Mouse (Mus musculus): Measurements from ENCODE around the gene Ap1m1. TPM values are rescaled to one million over a fixed set of nuclear protein-coding genes. Genes with fewer than 3 reads are reported as not detected.

Ap1m1 gene
- polyA plus RNA-seq, 1 experiment from 2014 or later: 197 TPM

GRCm38 (mm10) chr8:72218781-72219540 is 20.9 kb upstream of the Ap1m1 start:
- H3K4me1 ChIP-seq: peaks cover 11% of the 10 kb centered on the region
- peak overlapping the region; percentile 70 for H3K4me2 ChIP-seq (replicated peaks)
- H3K27ac ChIP-seq: no peak overlapping the region
- no peaks in the 10 kb centered on the region for H3K9me3 ChIP-seq (replicated peaks)
- H3K36me3 ChIP-seq: peaks cover 27% of the 10 kb centered on the region
- peak overlapping the region; percentile 82 for H3K4me3 ChIP-seq
- ATAC-seq (ENCODE audit: low FRiP score): peak; percentile 54
- 84% methylated on average over 10 of the region's 10 CpGs for WGBS
- peaks cover 10% of the 10 kb centered on the region; the same call in 1 of the 2 replicates for H3K27me3 ChIP-seq
- no peak overlapping the region for H3K9ac ChIP-seq

- peaks cover 11% of the 10 kb centered on the region for H3K4me1 ChIP-seq
- H3K9ac ChIP-seq: peak within 1 kb of the TSS; percentile 77
- peak within 1 kb of the TSS; percentile 70 for H3K4me2 ChIP-seq (replicated peaks)
- peak; percentile 96 for ATAC-seq (ENCODE audit: low FRiP score)
- no peaks in the 10 kb centered on the region for H3K9me3 ChIP-seq (replicated peaks)
- peaks cover 28% of the 10 kb centered on the region for H3K36me3 ChIP-seq
- peak within 1 kb of the TSS; percentile 77 for H3K27ac ChIP-seq
- WGBS: 13% methylated on average over 39 of the region's 39 CpGs
- H3K27me3 ChIP-seq: peaks cover 6% of the 10 kb centered on the region; the same call in 1 of the 2 replicates
- H3K4me3 ChIP-seq: peak within 1 kb of the TSS; percentile 82
Observed at GRCm38 (mm10) chr8:72219541-72220363, 20.1 kb upstream of the Ap1m1 start, which contains the start of gene Fam32a. Gene Fam32a, plus strand, starts transcription at chr8:72219730.

- 0 out of 2 replicates have a peak overlapping the region, but pooled peaks have one; percentile 77 for H3K9ac ChIP-seq
- 82% methylated on average over 4 of the region's 4 CpGs for WGBS
- H3K4me1 ChIP-seq: peaks cover 11% of the 10 kb centered on the region
Observed at GRCm38 (mm10) chr8:72220758-72221157, 19.1 kb upstream of the Ap1m1 start.

GRCm38 (mm10) chr8:72222656-72223055 is 17.2 kb upstream of the Ap1m1 start:
- no peak overlapping the region for H3K4me2 ChIP-seq (replicated peaks)
- WGBS: 91% methylated on average over 5 of the region's 5 CpGs
- H3K27me3 ChIP-seq: no peaks in the 10 kb centered on the region
- no peak overlapping the region for H3K27ac ChIP-seq
- H3K4me1 ChIP-seq: peaks cover 11% of the 10 kb centered on the region
- H3K4me3 ChIP-seq: no peak overlapping the region
- no peak for ATAC-seq (ENCODE audit: low FRiP score)
- no peaks in the 10 kb centered on the region for H3K9me3 ChIP-seq (replicated peaks)
- no peak overlapping the region for H3K9ac ChIP-seq
- H3K36me3 ChIP-seq: peaks cover 28% of the 10 kb centered on the region

More at GRCm38 (mm10) chr8:72220758-72221157, 19.1 kb upstream of the Ap1m1 start:
- Histone ChIP-seq H3K9me3 (replicated peaks) (no peaks in the 10 kb centered on the region), H3K4me2 (replicated peaks) (peak overlapping the region; percentile 70), H3K27ac (no peak overlapping the region), H3K4me3 (peak overlapping the region; percentile 82), H3K36me3 (peaks cover 28% of the 10 kb centered on the region), H3K27me3 (0 out of 2 replicates have a peak, but pooled peaks cover 4% of the 10 kb centered on the region)
- no peak for ATAC-seq (ENCODE audit: low FRiP score)

GRCm38 (mm10) chr8:72240403-72240763 is 565 bp downstream of the Ap1m1 start:
- H3K4me1 ChIP-seq: peaks cover 18% of the 10 kb centered on the region
- H3K4me3 ChIP-seq: peak overlapping the region; percentile 68
- H3K27ac ChIP-seq: peak overlapping the region; percentile 97
- peaks cover 17% of the 10 kb centered on the region for H3K36me3 ChIP-seq
- under 1% methylated on average over 24 of the region's 24 CpGs for WGBS
- no peak for ATAC-seq (ENCODE audit: low FRiP score)
- peak overlapping the region; percentile 75 for H3K4me2 ChIP-seq (replicated peaks)
- peak overlapping the region; percentile 64 for H3K9ac ChIP-seq
- H3K27me3 ChIP-seq: no peaks in the 10 kb centered on the region
- H3K9me3 ChIP-seq (replicated peaks): no peaks in the 10 kb centered on the region

- H3K4me1 ChIP-seq: peaks cover 18% of the 10 kb centered on the region
- no peaks in the 10 kb centered on the region for H3K27me3 ChIP-seq
- no peak for ATAC-seq (ENCODE audit: low FRiP score)
- H3K27ac ChIP-seq: peak overlapping the region; percentile 97
- peak overlapping the region; percentile 75 for H3K4me2 ChIP-seq (replicated peaks)
- H3K9me3 ChIP-seq (replicated peaks): no peaks in the 10 kb centered on the region
- peak overlapping the region; percentile 68 for H3K4me3 ChIP-seq
- whole genome bisulfite sequencing: 69% methylated on average over 7 of the region's 7 CpGs
- H3K36me3 ChIP-seq: peaks cover 18% of the 10 kb centered on the region
- peak overlapping the region; percentile 64 for H3K9ac ChIP-seq
Observed at GRCm38 (mm10) chr8:72240951-72241350, 1.1 kb downstream of the Ap1m1 start.

GRCm38 (mm10) chr8:72242226-72242625 is 2.4 kb downstream of the Ap1m1 start:
- WGBS: 89% methylated on average over 1 of the region's 1 CpGs
- H3K27ac ChIP-seq: no peak overlapping the region
- no peak overlapping the region for H3K4me3 ChIP-seq
- H3K9me3 ChIP-seq (replicated peaks): no peaks in the 10 kb centered on the region
- no peak overlapping the region for H3K4me2 ChIP-seq (replicated peaks)
- H3K9ac ChIP-seq: no peak overlapping the region
- peaks cover 30% of the 10 kb centered on the region for H3K36me3 ChIP-seq
- no peaks in the 10 kb centered on the region for H3K27me3 ChIP-seq
- ATAC-seq (ENCODE audit: low FRiP score): no peak
- H3K4me1 ChIP-seq: peaks cover 18% of the 10 kb centered on the region

- H3K27ac ChIP-seq: no peak overlapping the region
- no peak for ATAC-seq (ENCODE audit: low FRiP score)
- no peak overlapping the region for H3K4me3 ChIP-seq
- peaks cover 48% of the 10 kb centered on the region for H3K36me3 ChIP-seq
- no peak overlapping the region for H3K9ac ChIP-seq
- H3K4me1 ChIP-seq: peaks cover 18% of the 10 kb centered on the region
- no peak overlapping the region for H3K4me2 ChIP-seq (replicated peaks)
- WGBS: 83% methylated on average over 2 of the region's 2 CpGs
- no peaks in the 10 kb centered on the region for H3K9me3 ChIP-seq (replicated peaks)
- no peaks in the 10 kb centered on the region for H3K27me3 ChIP-seq
Observed at GRCm38 (mm10) chr8:72244610-72245009, 4.8 kb downstream of the Ap1m1 start.

- H3K36me3 ChIP-seq: peaks cover 37% of the 10 kb centered on the region
- no peaks in the 10 kb centered on the region for H3K4me1 ChIP-seq
- 54% methylated on average over 7 of the region's 7 CpGs for WGBS
- ATAC-seq (ENCODE audit: low FRiP score): peak; percentile 26; the same call in 1 of the 2 replicates
- no peaks in the 10 kb centered on the region for H3K9me3 ChIP-seq (replicated peaks)
- H3K27ac ChIP-seq: no peak overlapping the region
- H3K27me3 ChIP-seq: no peaks in the 10 kb centered on the region
- H3K4me3 ChIP-seq: no peak overlapping the region
- no peak overlapping the region for H3K4me2 ChIP-seq (replicated peaks)
- H3K9ac ChIP-seq: no peak overlapping the region
Observed at GRCm38 (mm10) chr8:72257171-72257901, 17.5 kb downstream of the Ap1m1 start.

GRCm38 (mm10) chr8:72257902-72258238 is 18.1 kb downstream of the Ap1m1 start:
- H3K27ac ChIP-seq: no peak overlapping the region
- H3K4me1 ChIP-seq: no peaks in the 10 kb centered on the region
- WGBS: 72% methylated on average over 1 of the region's 1 CpGs
- H3K4me3 ChIP-seq: no peak overlapping the region
- no peak overlapping the region for H3K4me2 ChIP-seq (replicated peaks)
- no peak overlapping the region for H3K9ac ChIP-seq
- peaks cover 31% of the 10 kb centered on the region for H3K36me3 ChIP-seq
- no peaks in the 10 kb centered on the region for H3K27me3 ChIP-seq
- no peak for ATAC-seq (ENCODE audit: low FRiP score)
- H3K9me3 ChIP-seq (replicated peaks): no peaks in the 10 kb centered on the region

GRCm38 (mm10) chr8:72259862-72260261 is 20.0 kb downstream of the Ap1m1 start:
- Histone ChIP-seq H3K27me3 (0 out of 2 replicates have a peak, but pooled peaks cover 4% of the 10 kb centered on the region), H3K9ac (no peak overlapping the region), H3K4me2 (replicated peaks) (no peak overlapping the region), H3K27ac (no peak overlapping the region), H3K36me3 (peaks cover 12% of the 10 kb centered on the region), H3K4me3 (no peak overlapping the region), H3K4me1 (no peaks in the 10 kb centered on the region), H3K9me3 (replicated peaks) (no peaks in the 10 kb centered on the region)
- ATAC-seq (ENCODE audit: low FRiP score): no peak
- 74% methylated on average over 2 of the region's 2 CpGs for WGBS

- Histone ChIP-seq H3K4me3 (no peak overlapping the region), H3K9ac (no peak overlapping the region), H3K4me1 (no peaks in the 10 kb centered on the region), H3K27ac (no peak overlapping the region), H3K36me3 (peaks cover 5% of the 10 kb centered on the region; the same call in 1 of the 2 replicates), H3K9me3 (replicated peaks) (no peaks in the 10 kb centered on the region), H3K4me2 (replicated peaks) (no peak overlapping the region), H3K27me3 (0 out of 2 replicates have a peak, but pooled peaks cover 4% of the 10 kb centered on the region)
- no peak; the same call in 1 of the 2 replicates for ATAC-seq (ENCODE audit: low FRiP score)
- 53% methylated on average over 4 of the region's 4 CpGs for WGBS
Observed at GRCm38 (mm10) chr8:72260585-72260984, 20.8 kb downstream of the Ap1m1 start.

All from hindbrain, embryonic 12.5 days (tissue).